Mouse (Mus musculus) lung, postnatal 10 days (tissue): ENCODE data around the gene Zfp811.
"Not testable (repeated sequence)": the region's sequence is repeated elsewhere in the genome, so short reads cannot be mapped to it uniquely, and the experiment has no call there.

Source experiments
- DNase-seq: peaks from one replicate; pipeline ENCODE4 v3.0.0; 2021

Gene Zfp811

GRCm38 (mm10) chr17:32809544-32810374 is at the start of gene Zfp811:
Zfp811 (minus strand) TSS chr17:32809931.
- peak; percentile 54 for DNase-seq

DNA sequence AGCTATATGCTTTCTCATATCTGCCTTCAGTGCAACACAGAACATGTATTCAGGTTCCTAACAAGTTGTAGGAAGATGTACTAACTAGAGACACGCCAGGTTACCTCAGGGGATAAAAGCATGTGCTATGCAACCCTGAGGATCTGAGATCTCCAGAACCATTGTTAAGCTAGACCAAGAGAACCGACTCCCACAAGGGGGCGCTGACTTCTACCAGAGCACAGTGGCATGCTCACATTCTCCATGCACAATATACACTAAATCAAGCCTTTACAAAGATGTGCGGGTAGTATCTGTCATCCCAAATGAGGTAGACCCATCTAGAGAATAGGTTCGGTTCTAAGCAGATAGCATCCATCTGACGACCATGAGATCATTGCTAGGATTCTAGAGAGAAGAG is 47.0 kb upstream of the Zfp811 start:
- DNase-seq = not testable (repeated sequence)

GRCm38 (mm10) chr17:32851581-32851980 is 41.9 kb upstream of the Zfp811 start:
- DNase-seq = no peak

DNA sequence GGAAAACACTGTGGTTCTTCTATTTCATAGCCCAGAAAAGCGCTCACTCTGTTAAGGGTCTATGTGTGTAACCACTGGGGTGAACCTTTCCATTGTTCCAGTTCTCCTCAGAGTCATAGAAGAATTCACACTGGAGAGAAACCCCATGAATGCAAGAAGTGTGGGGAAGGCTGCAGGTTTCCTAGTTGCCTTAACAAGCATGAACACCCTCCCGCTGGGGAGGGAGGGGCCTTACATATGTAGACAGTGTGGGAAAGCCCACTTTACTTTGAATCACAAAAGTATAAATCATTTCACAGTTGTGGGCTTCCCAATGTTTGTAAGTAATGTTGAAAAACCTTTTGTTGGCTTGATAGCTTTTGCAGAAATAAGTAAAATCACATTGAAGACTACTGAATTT is 31.7 kb upstream of the Zfp811 start:
- no peak for DNase-seq

- DNase-seq = peak; percentile 24
Observed at GRCm38 (mm10) chr17:32839083-32839802, 29.5 kb upstream of the Zfp811 start.

GRCm38 (mm10) chr17:32830418-32830782 is 20.7 kb upstream of the Zfp811 start:
- no peak for DNase-seq

DNA sequence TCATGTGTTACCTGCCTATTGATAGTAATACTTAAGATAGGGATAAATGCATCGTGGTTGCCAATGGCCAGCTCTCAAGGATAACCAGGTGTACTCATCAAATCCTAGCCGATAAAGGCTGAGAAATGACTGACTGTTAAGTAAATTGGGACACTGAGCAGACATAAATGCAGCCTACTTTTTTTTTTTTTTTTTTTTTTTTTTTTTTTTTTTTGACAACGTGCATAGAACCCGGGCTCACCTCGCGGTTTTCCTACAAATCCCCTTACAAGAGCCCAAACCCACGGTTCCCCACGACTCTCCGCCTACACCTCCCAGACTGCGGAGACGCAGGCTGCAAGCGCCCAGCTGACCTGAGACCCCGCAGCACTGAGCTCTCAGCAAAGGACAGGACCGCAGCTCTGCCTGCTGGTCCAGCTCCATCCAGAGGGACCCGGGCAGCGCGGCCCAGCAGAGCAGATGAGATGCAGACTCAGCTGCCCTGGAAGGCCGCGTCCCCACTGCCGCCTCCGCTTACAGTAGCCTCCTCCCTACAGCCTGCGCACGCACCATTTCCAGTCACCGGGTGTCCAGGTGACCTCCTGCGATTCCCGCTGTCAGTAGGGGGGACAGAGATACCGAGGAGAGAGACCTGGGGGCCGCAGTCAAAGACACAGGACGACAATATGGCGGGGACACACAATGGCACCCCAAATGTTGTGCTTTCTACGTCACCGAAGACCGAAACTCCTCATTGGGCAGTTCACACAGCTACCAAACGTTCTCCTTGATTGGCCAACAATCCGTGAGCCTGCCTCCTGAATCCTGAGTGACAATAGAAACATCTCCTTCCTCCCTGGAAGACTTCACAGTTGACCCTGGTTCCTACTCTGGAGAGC is 20.0 kb upstream of the Zfp811 start, which contains the start of gene Zfp799:
Zfp799 (minus strand) TSS at position 722 of the 878 bp plus-strand sequence.
- peak; percentile 89 for DNase-seq

DNA sequence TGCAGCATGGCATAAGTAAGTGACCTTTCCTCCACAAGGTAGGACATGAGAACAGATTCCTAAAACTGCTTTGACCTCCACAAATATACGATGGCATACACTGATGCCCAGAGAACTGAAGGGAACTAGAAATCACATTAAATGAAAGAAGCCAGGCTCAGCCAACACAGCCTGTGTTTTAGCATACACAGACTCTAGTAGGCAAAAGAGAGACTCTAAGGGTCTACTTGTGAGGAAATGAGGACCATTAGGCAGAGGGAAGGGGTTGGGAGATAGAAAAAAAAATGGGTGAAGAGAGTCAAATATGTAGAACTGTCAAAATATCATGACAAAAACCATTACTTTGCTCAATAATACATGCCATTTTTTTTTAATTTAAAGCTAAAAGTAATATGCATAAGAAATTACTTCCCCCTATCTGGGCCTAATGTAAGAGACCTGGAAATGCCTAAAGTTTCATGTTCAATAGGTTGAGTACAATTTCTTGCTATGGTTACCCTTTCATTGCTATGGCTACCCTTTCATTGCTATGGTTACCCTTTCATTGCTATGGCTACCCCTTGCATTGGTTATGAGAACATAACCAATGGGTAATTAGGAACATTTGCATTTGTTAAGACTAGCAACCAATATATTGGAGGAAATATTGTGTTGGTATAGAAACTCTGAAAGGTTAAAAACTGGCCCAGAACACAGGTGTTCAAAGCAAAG is 6.5 kb upstream of the Zfp811 start:
- DNase-seq = no peak

GRCm38 (mm10) chr17:32814136-32814535 is 4.4 kb upstream of the Zfp811 start:
- no peak for DNase-seq

GRCm38 (mm10) chr17:32810648-32811047 is 917 bp upstream of the Zfp811 start:
- DNase-seq = no peak

- DNase-seq = no peak
Observed at GRCm38 (mm10) chr17:32808921-32809320, 810 bp downstream of the Zfp811 start.

GRCm38 (mm10) chr17:32789244-32789643 is 20.5 kb downstream of the Zfp811 start:
- no peak for DNase-seq

- DNase-seq = no peak
Observed at GRCm38 (mm10) chr17:32788576-32788975, 21.2 kb downstream of the Zfp811 start.

DNA sequence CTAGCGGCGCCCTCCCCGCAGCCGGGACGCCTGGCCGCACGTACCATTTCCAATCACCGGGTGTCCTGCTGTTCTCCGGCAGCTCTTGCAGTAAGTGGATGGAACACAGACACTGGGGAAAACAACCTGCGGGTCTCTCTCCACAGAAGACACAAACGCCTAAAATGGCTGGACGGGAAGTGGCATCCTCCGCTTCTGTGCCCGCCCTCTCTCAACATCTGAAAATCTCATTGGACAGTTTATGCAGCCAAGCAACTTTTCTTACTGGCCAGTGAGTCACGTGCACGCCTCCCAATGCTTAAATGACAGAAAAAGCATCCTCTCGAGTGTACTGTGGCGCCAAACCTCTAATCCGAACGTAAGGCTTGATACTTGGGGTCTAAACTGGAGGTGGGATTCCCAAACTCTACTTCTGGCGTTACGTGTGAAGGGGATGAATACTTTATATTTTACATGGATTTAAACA is 21.6 kb downstream of the Zfp811 start, which contains the start of gene Zfp871:
Zfp871 (minus strand) TSS at position 194 of the 466 bp plus-strand sequence.
- peak; percentile 94 for DNase-seq

DNA sequence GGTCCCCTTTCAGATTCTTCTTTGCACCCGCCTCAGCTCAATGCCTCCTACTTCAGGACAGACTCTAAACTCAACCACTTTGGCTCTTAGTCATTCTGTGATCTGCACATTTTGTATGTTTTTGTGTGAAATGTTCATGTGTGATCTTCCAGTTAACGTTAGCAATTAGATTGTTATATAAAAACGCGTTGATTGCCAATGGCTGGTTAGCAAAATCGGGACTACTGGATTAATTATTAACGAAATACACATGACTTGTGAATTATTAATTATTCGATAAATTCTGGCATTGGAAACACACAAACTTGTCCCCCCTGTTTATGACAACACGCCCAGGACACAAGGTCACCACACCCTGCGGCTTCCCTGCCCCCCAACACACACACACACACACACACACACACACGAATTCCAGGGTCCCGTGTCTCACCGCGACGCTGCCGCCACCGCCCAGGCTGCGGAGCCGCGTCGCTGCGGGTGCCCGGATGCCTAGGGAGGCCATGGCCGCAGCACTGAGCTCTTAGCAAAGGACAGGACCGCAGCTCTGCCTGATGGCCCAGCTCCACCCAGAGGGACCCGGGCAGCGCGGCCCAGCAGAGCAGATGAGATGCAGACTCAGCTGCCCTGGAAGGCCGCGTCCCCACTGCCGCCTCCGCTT is 22.2 kb downstream of the Zfp811 start:
- no peak for DNase-seq

GRCm38 (mm10) chr17:32786944-32787343 is 22.8 kb downstream of the Zfp811 start:
- DNase-seq = no peak

DNA sequence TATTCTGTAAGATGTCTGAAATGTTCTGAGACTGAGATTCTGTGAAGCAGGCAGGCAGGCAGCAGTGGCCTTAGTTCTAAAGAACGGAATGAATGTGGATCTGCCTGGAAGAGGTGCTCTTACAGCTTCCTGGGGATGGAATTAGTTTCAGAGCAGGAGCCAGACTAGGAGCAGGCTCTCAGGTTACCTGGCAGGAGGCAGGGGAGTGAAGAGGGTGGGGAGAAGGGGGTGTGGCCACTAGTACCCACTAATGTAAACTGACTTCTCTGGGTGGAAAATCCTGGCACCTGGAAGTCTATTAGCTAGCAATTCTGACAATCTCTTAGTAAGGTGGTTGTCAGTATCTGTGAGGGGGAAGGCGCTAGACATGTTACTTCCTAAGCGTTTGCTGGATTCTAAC is 24.1 kb downstream of the Zfp811 start:
- peak; percentile 9 for DNase-seq

DNA sequence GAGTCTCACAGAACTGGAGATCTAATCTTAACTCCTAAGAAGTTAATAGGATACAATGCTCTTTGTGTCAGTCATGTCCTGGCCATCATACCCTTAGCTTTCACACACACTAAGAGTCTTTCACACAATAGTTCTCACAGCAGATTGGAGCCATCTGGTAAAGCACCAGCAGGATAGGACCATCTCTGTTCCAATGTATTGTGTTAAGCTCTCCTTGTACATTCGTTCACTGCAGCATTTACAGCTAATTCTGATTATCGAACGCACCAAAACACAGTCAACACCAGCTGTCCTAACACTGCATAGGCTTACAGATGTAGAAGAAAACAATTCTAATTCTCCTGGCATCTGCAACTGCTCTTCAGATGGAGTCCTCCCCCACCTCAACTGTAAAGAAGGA is 32.2 kb downstream of the Zfp811 start:
- DNase-seq = no peak

DNA sequence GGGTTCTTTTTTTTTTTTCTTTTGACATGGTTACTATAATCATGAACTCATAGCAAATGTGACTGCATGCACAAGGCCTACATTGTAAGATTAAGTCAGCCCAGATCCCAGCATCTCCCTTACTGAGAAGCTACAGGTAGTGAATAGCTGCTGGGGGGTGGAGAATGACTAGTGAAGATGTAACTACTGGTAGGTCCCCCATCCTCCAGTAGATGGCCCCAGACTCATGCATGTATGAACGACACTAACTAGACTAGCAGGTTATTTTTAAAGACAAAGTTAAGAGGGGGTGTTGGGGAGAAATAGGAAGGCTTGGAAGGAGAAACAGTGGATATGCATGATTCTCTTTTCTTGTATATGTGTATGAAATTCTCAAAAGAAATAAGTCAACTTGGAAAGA is 38.5 kb downstream of the Zfp811 start:
- peak; percentile 19 for DNase-seq

DNA sequence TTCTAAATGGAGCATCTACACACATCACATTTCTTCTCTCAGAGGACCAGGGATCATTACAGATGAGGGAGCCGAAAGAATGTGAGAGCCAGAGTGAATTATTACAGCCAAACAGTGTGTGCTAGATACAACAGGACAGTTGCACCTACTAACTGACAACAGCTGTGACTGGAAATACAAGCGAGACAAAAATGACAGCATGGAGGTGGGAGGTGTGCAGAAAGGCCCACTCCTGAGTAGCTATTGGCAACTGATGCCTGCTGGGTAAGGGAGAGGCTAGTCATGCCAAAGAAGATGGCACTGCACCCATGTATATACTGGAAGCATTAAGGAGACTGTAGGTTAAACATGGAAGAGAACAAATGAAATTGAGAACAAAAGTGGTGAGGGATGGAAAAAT is 43.3 kb downstream of the Zfp811 start:
- DNase-seq = no peak

DNA sequence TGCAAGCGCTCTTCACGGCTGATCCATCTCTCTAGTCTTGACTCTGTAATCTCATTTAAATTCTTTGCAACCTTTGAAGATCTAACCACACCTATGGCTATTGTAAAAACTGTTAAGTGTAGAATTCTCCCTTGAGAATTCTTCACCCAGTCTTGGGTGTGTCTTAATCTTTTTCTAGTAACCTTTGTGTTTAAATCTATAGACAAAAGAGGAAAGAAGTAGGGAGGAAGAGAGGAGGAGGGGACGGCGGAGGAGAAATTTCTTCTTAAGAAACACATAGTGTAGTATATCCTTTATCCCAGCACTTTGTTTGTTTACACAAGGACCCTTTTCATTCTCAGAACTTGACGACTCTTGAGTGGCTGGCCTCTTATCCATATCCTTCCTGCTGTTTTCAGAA is 52.4 kb downstream of the Zfp811 start:
- no peak for DNase-seq

GRCm38 (mm10) chr17:32753634-32754033 is 56.1 kb downstream of the Zfp811 start:
- peak; percentile 42 for DNase-seq
